Mouse (Mus musculus) layer of hippocampus, postnatal 25 days (tissue): ENCODE data around the gene Msh6. TPM values are rescaled to one million over a fixed set of nuclear protein-coding genes. Genes with fewer than 3 reads are reported as not detected.
"Not testable (repeated sequence)": the region's sequence is repeated elsewhere in the genome, so short reads cannot be mapped to it uniquely, and the experiment has no call there.

Experiments
- DNase-seq, 2 experiments: peaks; one replicate each; pipeline ENCODE4 v3.0.0; 2022; ENCODE audit warnings: mixed read lengths in 2 of 2, low spot score in 1 of 2; ENCODE audit errors: extremely low spot score in 1 of 2
- total RNA-seq, 2 experiments: library from RNA; stranded (reverse); gene quantifications; 2 replicates each; pipeline ENCODE4 v1.2.3; 2021

The Msh6 gene
- 10 to 100 TPM; 14.0 to 14.3 TPM for total RNA-seq

GRCm38 (mm10) chr17:87974629-87975228 is at the start of gene Msh6:
Gene Msh6 (plus strand): TSS chr17:87975062.
- peak; percentile 74 to 79 for DNase-seq

GRCm38 (mm10) chr17:87934326-87934725 is 40.5 kb upstream of the Msh6 start:
- no peak for DNase-seq

GRCm38 (mm10) chr17:87934736-87935135 is 40.1 kb upstream of the Msh6 start:
- DNase-seq, result no peak

- DNase-seq, result no peak
Observed at GRCm38 (mm10) chr17:87936156-87936555, 38.7 kb upstream of the Msh6 start.

- peak; percentile 79 to 93 for DNase-seq
Observed at GRCm38 (mm10) chr17:87948965-87949584, 25.8 kb upstream of the Msh6 start.

- DNase-seq, result not testable (repeated sequence)
Observed at GRCm38 (mm10) chr17:87954618-87955124, 20.2 kb upstream of the Msh6 start.

- no peak for DNase-seq
Observed at GRCm38 (mm10) chr17:87957096-87957840, 17.6 kb upstream of the Msh6 start.

GRCm38 (mm10) chr17:87958283-87958682 is 16.6 kb upstream of the Msh6 start:
- DNase-seq, result peak in 1 of 2 experiments; percentile 11

GRCm38 (mm10) chr17:87959406-87959805 is 15.5 kb upstream of the Msh6 start:
- not testable (repeated sequence) for DNase-seq

GRCm38 (mm10) chr17:87959931-87960330 is 14.9 kb upstream of the Msh6 start:
- DNase-seq, result not testable (repeated sequence)

GRCm38 (mm10) chr17:87963081-87964075 is 11.5 kb upstream of the Msh6 start:
- DNase-seq, result no peak

GRCm38 (mm10) chr17:87968483-87968926 is 6.4 kb upstream of the Msh6 start:
- DNase-seq, result not testable (repeated sequence)

GRCm38 (mm10) chr17:87971696-87972591 is 2.9 kb upstream of the Msh6 start:
- DNase-seq, result not testable (repeated sequence)

GRCm38 (mm10) chr17:87972856-87973255 is 2.0 kb upstream of the Msh6 start:
- no peak for DNase-seq

GRCm38 (mm10) chr17:87973261-87974167 is 1.3 kb upstream of the Msh6 start:
- DNase-seq, result no peak

- peak in 1 of 2 experiments; percentile 24 for DNase-seq
Observed at GRCm38 (mm10) chr17:87975229-87975853, 479 bp downstream of the Msh6 start.

- DNase-seq, result no peak
Observed at GRCm38 (mm10) chr17:87976154-87976806, 1.4 kb downstream of the Msh6 start.
